Mouse (Mus musculus): ENCODE measurements around the gene Slc15a5. TPM values are rescaled to one million over a fixed set of nuclear protein-coding genes. Genes with fewer than 3 reads are reported as not detected.

Slc15a5 gene
- polyA plus RNA-seq, 1 experiment from 2014 or later, result not detected

GRCm38 (mm10) chr6:138041865-138042264 is 37.9 kb downstream of the Slc15a5 start:
- ATAC-seq (no peak), DNase-seq (ENCODE audit: low spot score) (no peak)
- H3K9me3 ChIP-seq (replicated peaks; ENCODE audit: control insufficient read depth, low read length), result peaks cover 6% of the 10 kb centered on the region; the same call in 1 of the 2 replicates
- H3K27ac ChIP-seq (ENCODE audit: low read depth, low read length), result no peak overlapping the region
- no peaks in the 10 kb centered on the region for H3K4me1 ChIP-seq (ENCODE audit: control insufficient read depth, insufficient read depth, low read length)
- no peak overlapping the region for H3K4me2 ChIP-seq (ENCODE audit: low read length)
- H3K36me3 ChIP-seq (ENCODE audit: control insufficient read depth, insufficient read depth, low read length), result no peaks in the 10 kb centered on the region
- no peak overlapping the region for H3K4me3 ChIP-seq (ENCODE audit: low read depth, low read length)
- H3K9ac ChIP-seq (ENCODE audit: low read length), result no peak overlapping the region
- WGBS, result 94% methylated on average over 4 of the region's 4 CpGs
- no peaks in the 10 kb centered on the region for H3K27me3 ChIP-seq (replicated peaks; ENCODE audit: control insufficient read depth, insufficient read depth, low read length)

GRCm38 (mm10) chr6:138037587-138037986 is 42.1 kb downstream of the Slc15a5 start:
- Histone ChIP-seq H3K4me1 (ENCODE audit: control insufficient read depth, insufficient read depth, low read length) (no peaks in the 10 kb centered on the region), H3K27me3 (replicated peaks; ENCODE audit: control insufficient read depth, insufficient read depth, low read length) (no peaks in the 10 kb centered on the region), H3K9me3 (replicated peaks; ENCODE audit: control insufficient read depth, low read length) (peaks cover 6% of the 10 kb centered on the region; the same call in 1 of the 2 replicates), H3K27ac (ENCODE audit: low read depth, low read length) (no peak overlapping the region), H3K4me3 (ENCODE audit: low read depth, low read length) (no peak overlapping the region), H3K4me2 (ENCODE audit: low read length) (no peak overlapping the region), H3K9ac (ENCODE audit: low read length) (no peak overlapping the region), H3K36me3 (ENCODE audit: control insufficient read depth, insufficient read depth, low read length) (no peaks in the 10 kb centered on the region)
- no peak for DNase-seq (ENCODE audit: low spot score)
- ATAC-seq, result no peak
- WGBS, result 92% methylated on average over 5 of the region's 5 CpGs

- H3K27ac ChIP-seq (ENCODE audit: low read depth, low read length), result no peak overlapping the region
- H3K9ac ChIP-seq (ENCODE audit: low read length), result no peak overlapping the region
- H3K27me3 ChIP-seq (replicated peaks; ENCODE audit: control insufficient read depth, insufficient read depth, low read length), result no peaks in the 10 kb centered on the region
- DNase-seq (ENCODE audit: low spot score) (no peak), ATAC-seq (no peak)
- no peak overlapping the region for H3K4me3 ChIP-seq (ENCODE audit: low read depth, low read length)
- 93% methylated on average over 12 of the region's 12 CpGs for WGBS
- no peaks in the 10 kb centered on the region for H3K4me1 ChIP-seq (ENCODE audit: control insufficient read depth, insufficient read depth, low read length)
- no peak overlapping the region for H3K4me2 ChIP-seq (ENCODE audit: low read length)
- H3K9me3 ChIP-seq (replicated peaks; ENCODE audit: control insufficient read depth, low read length), result peaks cover 6% of the 10 kb centered on the region; the same call in 1 of the 2 replicates
- H3K36me3 ChIP-seq (ENCODE audit: control insufficient read depth, insufficient read depth, low read length), result no peaks in the 10 kb centered on the region
Measured at GRCm38 (mm10) chr6:138036891-138037290, 42.8 kb downstream of the Slc15a5 start.

GRCm38 (mm10) chr6:138016898-138017297 is 62.8 kb downstream of the Slc15a5 start:
- Histone ChIP-seq H3K36me3 (ENCODE audit: control insufficient read depth, insufficient read depth, low read length) (no peaks in the 10 kb centered on the region), H3K4me1 (ENCODE audit: control insufficient read depth, insufficient read depth, low read length) (no peaks in the 10 kb centered on the region), H3K9me3 (replicated peaks; ENCODE audit: control insufficient read depth, low read length) (no peaks in the 10 kb centered on the region), H3K4me2 (ENCODE audit: low read length) (no peak overlapping the region), H3K9ac (ENCODE audit: low read length) (no peak overlapping the region), H3K27me3 (replicated peaks; ENCODE audit: control insufficient read depth, insufficient read depth, low read length) (no peaks in the 10 kb centered on the region), H3K4me3 (ENCODE audit: low read depth, low read length) (no peak overlapping the region), H3K27ac (ENCODE audit: low read depth, low read length) (no peak overlapping the region)
- no peak for ATAC-seq
- no peak for DNase-seq (ENCODE audit: low spot score)

- H3K9me3 ChIP-seq (replicated peaks; ENCODE audit: control insufficient read depth, low read length), result no peaks in the 10 kb centered on the region
- WGBS, result 87% methylated on average over 16 of the region's 16 CpGs
- no peak overlapping the region for H3K9ac ChIP-seq (ENCODE audit: low read length)
- H3K4me3 ChIP-seq (ENCODE audit: low read depth, low read length), result no peak overlapping the region
- DNase-seq (ENCODE audit: low spot score) (no peak), ATAC-seq (no peak)
- H3K27ac ChIP-seq (ENCODE audit: low read depth, low read length), result no peak overlapping the region
- no peaks in the 10 kb centered on the region for H3K4me1 ChIP-seq (ENCODE audit: control insufficient read depth, insufficient read depth, low read length)
- H3K36me3 ChIP-seq (ENCODE audit: control insufficient read depth, insufficient read depth, low read length), result no peaks in the 10 kb centered on the region
- no peak overlapping the region for H3K4me2 ChIP-seq (ENCODE audit: low read length)
- H3K27me3 ChIP-seq (replicated peaks; ENCODE audit: control insufficient read depth, insufficient read depth, low read length), result no peaks in the 10 kb centered on the region
Measured at GRCm38 (mm10) chr6:138014976-138015674, 64.6 kb downstream of the Slc15a5 start.

- Histone ChIP-seq H3K27me3 (replicated peaks; ENCODE audit: control insufficient read depth, insufficient read depth, low read length) (no peaks in the 10 kb centered on the region), H3K9me3 (replicated peaks; ENCODE audit: control insufficient read depth, low read length) (no peaks in the 10 kb centered on the region), H3K4me2 (ENCODE audit: low read length) (no peak overlapping the region), H3K4me1 (ENCODE audit: control insufficient read depth, insufficient read depth, low read length) (no peaks in the 10 kb centered on the region), H3K36me3 (ENCODE audit: control insufficient read depth, insufficient read depth, low read length) (no peaks in the 10 kb centered on the region), H3K4me3 (ENCODE audit: low read depth, low read length) (no peak overlapping the region), H3K27ac (ENCODE audit: low read depth, low read length) (no peak overlapping the region), H3K9ac (ENCODE audit: low read length) (no peak overlapping the region)
- WGBS, result 91% methylated on average over 6 of the region's 6 CpGs
- no peak for DNase-seq (ENCODE audit: low spot score)
- no peak for ATAC-seq
Measured at GRCm38 (mm10) chr6:138011955-138012354, 67.8 kb downstream of the Slc15a5 start.

- Histone ChIP-seq H3K9me3 (replicated peaks; ENCODE audit: control insufficient read depth, low read length) (no peaks in the 10 kb centered on the region), H3K4me1 (ENCODE audit: control insufficient read depth, insufficient read depth, low read length) (no peaks in the 10 kb centered on the region), H3K4me3 (ENCODE audit: low read depth, low read length) (no peak overlapping the region), H3K9ac (ENCODE audit: low read length) (no peak overlapping the region), H3K27me3 (replicated peaks; ENCODE audit: control insufficient read depth, insufficient read depth, low read length) (no peaks in the 10 kb centered on the region), H3K4me2 (ENCODE audit: low read length) (no peak overlapping the region), H3K27ac (ENCODE audit: low read depth, low read length) (no peak overlapping the region), H3K36me3 (ENCODE audit: control insufficient read depth, insufficient read depth, low read length) (no peaks in the 10 kb centered on the region)
- DNase-seq (ENCODE audit: low spot score) (peak; percentile 54), ATAC-seq (peak; percentile 79)
- WGBS, result 48% methylated on average over 6 of the region's 6 CpGs
Measured at GRCm38 (mm10) chr6:138007705-138008104, 72.0 kb downstream of the Slc15a5 start.

- no peaks in the 10 kb centered on the region for H3K9me3 ChIP-seq (replicated peaks; ENCODE audit: control insufficient read depth, low read length)
- ATAC-seq (no peak), DNase-seq (ENCODE audit: low spot score) (peak; percentile 38)
- no peak overlapping the region for H3K4me3 ChIP-seq (ENCODE audit: low read depth, low read length)
- 81% methylated on average over 27 of the region's 27 CpGs for WGBS
- no peaks in the 10 kb centered on the region for H3K36me3 ChIP-seq (ENCODE audit: control insufficient read depth, insufficient read depth, low read length)
- no peaks in the 10 kb centered on the region for H3K27me3 ChIP-seq (replicated peaks; ENCODE audit: control insufficient read depth, insufficient read depth, low read length)
- H3K27ac ChIP-seq (ENCODE audit: low read depth, low read length), result no peak overlapping the region
- H3K4me2 ChIP-seq (ENCODE audit: low read length), result no peak overlapping the region
- no peaks in the 10 kb centered on the region for H3K4me1 ChIP-seq (ENCODE audit: control insufficient read depth, insufficient read depth, low read length)
- no peak overlapping the region for H3K9ac ChIP-seq (ENCODE audit: low read length)
Measured at GRCm38 (mm10) chr6:138006525-138007251, 73.0 kb downstream of the Slc15a5 start.

GRCm38 (mm10) chr6:137989853-137990252 is 89.9 kb downstream of the Slc15a5 start:
- DNase-seq (ENCODE audit: low spot score), result peak; percentile 26
- H3K9me3 ChIP-seq (replicated peaks; ENCODE audit: control insufficient read depth, low read length), result no peaks in the 10 kb centered on the region

More at GRCm38 (mm10) chr6:137989853-137990252, 89.9 kb downstream of the Slc15a5 start:
- Histone ChIP-seq H3K27me3 (replicated peaks; ENCODE audit: control insufficient read depth, insufficient read depth, low read length) (no peaks in the 10 kb centered on the region), H3K4me2 (ENCODE audit: low read length) (no peak overlapping the region), H3K27ac (ENCODE audit: low read depth, low read length) (no peak overlapping the region), H3K36me3 (ENCODE audit: control insufficient read depth, insufficient read depth, low read length) (no peaks in the 10 kb centered on the region), H3K4me1 (ENCODE audit: control insufficient read depth, insufficient read depth, low read length) (no peaks in the 10 kb centered on the region), H3K9ac (ENCODE audit: low read length) (no peak overlapping the region), H3K4me3 (ENCODE audit: low read depth, low read length) (no peak overlapping the region)
- ATAC-seq, result no peak
